Mouse (Mus musculus) cerebellum, adult 2 months (tissue): ENCODE measurements at regions not wholly inside any gene's neighbourhood (a gene's known extent, or its start where the extent isn't known, plus 50 kb on each side); places are given as distances from the start of the nearest gene placed in this dataset.

Experiments used
- CTCF ChIP-seq: fragments of 200-500 bp; IDR thresholded peaks from 2 replicates; pipeline ENCODE4 v1.5.1; 2011; ENCODE audit warnings: low read depth, mild to moderate bottlenecking, control low read depth, low read length, moderate library complexity, borderline replicate concordance; ENCODE audit not compliant: insufficient read depth
- POLR2A ChIP-seq: fragments of 200-500 bp; IDR thresholded peaks from 2 replicates; pipeline ENCODE4 v1.6.1; 2011; ENCODE audit warnings: low read length, control low read depth, borderline replicate concordance; ENCODE audit not compliant: insufficient read depth

DNA sequence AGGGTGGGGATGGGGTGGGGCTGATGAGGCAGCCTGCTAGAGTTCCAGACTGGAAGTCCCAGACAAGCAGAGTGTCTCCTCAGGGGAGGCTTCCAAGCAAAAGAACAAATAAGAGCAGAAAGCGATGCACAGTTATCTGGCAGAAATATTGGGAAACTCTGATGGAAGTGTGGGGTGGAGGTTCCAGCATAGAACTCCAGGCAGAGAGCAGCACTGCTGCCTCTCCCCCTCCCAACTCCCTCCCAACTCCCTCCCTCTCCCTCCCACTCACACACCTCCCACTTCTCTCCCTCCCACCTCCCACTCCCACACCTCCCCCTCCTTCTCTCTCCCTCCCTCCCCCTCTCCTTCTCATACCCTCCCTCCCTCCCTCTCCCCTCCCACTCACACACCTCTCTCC is 313.3 kb downstream of the Glrx3 start:
- no peak for TF ChIP-seq POLR2A
- TF ChIP-seq CTCF: no peak
